Mouse (Mus musculus) cortical plate, adult 2 months (tissue): ENCODE measurements around the gene Gm17387. TPM values are rescaled to one million over a fixed set of nuclear protein-coding genes. Genes with fewer than 3 reads are reported as not detected.

Experiments used
- H3K27ac ChIP-seq: fragments of 200-500 bp; 2 replicates; pipeline ENCODE4 v1.5.1; 2012; ENCODE audit warnings: low read length, control low read depth, inconsistent platforms; ENCODE audit not compliant: insufficient read depth
- H3K4me1 ChIP-seq: fragments of 200-500 bp; 2 replicates; pipeline ENCODE4 v1.6.1; 2011; ENCODE audit warnings: low read length; ENCODE audit not compliant: control insufficient read depth, insufficient read depth
- H3K4me3 ChIP-seq: fragments of 200-500 bp; 2 replicates; pipeline ENCODE4 v1.5.1; 2011; ENCODE audit warnings: mild to moderate bottlenecking, low read length, control low read depth; ENCODE audit not compliant: insufficient read depth
- CTCF ChIP-seq: fragments of 200-500 bp; IDR thresholded peaks from 2 replicates; pipeline ENCODE4 v1.5.1; 2011; ENCODE audit warnings: mild to moderate bottlenecking, control low read depth, low read length; ENCODE audit not compliant: insufficient read depth; ENCODE audit errors: extremely low read depth
- POLR2A ChIP-seq: fragments of 200-500 bp; IDR thresholded peaks from 2 replicates; pipeline ENCODE4 v1.6.1; 2011; ENCODE audit warnings: mild to moderate bottlenecking, low read length, control low read depth; ENCODE audit not compliant: insufficient read depth; ENCODE audit errors: extremely low read depth
- polyA plus RNA-seq: library from polyadenylated mRNA; depleted of rRNA; stranded (reverse); fragments of >200 nt; gene quantifications from 2 replicates; pipeline ENCODE4 v1.2.3, GENCODE M21; 2012

Gene Gm17387
- polyA plus RNA-seq, 1 experiment = not detected

DNA sequence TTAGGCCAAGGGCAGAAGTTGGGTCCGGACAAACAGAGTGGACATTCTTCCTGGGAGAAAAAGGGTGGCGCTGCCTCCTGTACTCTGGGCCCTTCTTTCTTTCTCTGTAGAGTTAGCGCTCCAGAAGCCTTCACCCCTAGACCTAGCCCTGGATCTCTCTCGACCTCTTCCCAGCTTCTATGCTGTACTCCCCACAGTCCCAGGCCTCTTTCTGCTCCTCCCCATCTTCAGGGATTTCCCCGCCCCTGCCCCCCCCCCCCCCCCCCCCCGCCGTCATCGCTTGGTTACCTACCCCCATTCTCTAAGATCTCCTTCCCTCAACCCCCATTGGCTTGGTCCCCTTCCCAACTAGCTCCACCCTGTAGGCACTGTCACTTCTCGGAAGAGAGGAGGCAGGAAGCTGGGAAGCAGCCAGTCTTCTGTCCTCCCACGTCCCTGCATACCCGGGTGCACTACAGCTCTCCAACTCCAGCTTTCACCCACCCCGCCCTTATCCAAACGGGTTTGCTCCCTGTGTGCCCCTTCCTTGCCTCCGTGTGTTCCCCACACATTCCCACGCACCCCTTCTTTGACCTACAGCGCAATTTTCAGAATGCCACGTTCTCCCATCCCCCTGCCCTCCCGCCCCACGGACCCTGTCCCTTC, 18.8 kb downstream of the Gm17387 start:
- no peak for TF ChIP-seq CTCF
- TF ChIP-seq POLR2A = peak; percentile 30; the same call in 1 of the 2 replicates
- H3K4me1 ChIP-seq = peaks cover 5% of the 10 kb centered on the region
- peak overlapping the region; percentile 6; the same call in 1 of the 2 replicates for H3K4me3 ChIP-seq
- H3K27ac ChIP-seq = peak overlapping the region; percentile 24; the same call in 1 of the 2 replicates

DNA sequence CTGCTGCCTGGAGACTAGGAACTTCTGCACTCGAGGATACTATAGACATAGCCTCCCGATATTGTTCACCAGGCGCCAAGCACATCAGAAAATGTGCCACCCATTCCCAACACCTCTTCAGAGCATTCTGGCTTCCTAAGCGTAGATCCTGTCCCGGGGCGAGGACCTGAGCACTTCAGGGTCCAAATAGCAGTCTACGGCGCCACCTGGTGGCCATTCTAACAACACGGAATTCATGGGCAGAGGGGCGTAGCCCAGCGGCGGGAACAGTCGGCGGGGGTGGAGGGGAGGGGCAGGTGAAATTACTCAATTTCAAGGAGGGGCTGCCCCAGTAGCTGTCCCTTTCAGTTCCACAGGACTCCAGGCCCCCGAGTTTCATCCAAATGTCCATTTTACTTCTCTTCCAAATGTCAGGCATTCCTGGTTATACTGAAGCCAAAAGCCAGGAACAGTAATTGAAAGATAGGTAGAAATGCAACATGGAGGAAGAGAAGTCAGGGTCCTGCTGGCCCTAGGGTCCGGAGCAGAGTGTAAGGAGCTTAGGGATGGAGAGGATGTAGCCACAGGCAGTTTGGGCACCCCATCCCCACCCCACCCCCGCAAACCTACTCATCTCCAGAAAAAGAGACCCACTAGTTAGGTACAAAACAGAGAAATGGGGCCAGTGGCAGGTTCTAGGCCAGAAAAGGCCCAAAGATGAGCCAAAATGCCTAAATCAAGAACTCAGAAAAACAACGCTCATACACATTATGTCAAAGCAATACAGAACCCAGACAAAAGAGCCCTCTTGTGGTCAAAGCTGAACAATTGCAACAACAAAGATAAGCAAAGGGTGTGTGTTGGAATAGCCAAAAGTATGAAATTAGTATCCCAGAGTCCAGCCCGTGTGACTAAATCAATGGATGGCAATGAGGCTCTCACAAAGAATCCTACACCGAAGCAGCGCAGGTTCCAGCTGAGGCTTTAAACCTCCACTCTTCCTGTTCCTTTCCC, 19.6 kb downstream of the Gm17387 start:
- H3K27ac ChIP-seq = no peak overlapping the region
- peak overlapping the region; percentile 6; the same call in 1 of the 2 replicates for H3K4me3 ChIP-seq
- H3K4me1 ChIP-seq = peaks cover 5% of the 10 kb centered on the region
- TF ChIP-seq CTCF (peak; percentile 79), POLR2A (no peak)

DNA sequence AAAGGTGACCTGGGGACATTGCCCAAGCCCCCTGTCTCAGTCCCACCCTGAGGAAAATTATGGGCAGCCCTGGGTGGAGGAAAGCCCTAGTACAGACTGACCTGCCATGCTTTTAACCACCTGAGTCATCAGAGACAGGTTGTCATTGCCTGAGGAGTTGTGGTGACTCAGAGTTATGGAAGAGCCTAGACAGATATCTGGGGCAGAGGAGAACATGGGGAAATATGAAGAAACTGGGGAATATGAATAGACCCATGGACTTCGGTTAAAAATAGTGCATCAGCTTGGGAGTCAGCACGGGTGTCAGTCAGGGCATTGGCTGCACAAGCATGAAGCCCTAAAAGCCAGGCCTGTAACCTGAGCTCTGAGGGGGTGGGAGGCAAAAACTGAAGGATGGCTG, 20.4 kb downstream of the Gm17387 start:
- no peak for TF ChIP-seq POLR2A
- Histone ChIP-seq H3K4me1 (peaks cover 5% of the 10 kb centered on the region), H3K27ac (no peak overlapping the region), H3K4me3 (no peak overlapping the region)

DNA sequence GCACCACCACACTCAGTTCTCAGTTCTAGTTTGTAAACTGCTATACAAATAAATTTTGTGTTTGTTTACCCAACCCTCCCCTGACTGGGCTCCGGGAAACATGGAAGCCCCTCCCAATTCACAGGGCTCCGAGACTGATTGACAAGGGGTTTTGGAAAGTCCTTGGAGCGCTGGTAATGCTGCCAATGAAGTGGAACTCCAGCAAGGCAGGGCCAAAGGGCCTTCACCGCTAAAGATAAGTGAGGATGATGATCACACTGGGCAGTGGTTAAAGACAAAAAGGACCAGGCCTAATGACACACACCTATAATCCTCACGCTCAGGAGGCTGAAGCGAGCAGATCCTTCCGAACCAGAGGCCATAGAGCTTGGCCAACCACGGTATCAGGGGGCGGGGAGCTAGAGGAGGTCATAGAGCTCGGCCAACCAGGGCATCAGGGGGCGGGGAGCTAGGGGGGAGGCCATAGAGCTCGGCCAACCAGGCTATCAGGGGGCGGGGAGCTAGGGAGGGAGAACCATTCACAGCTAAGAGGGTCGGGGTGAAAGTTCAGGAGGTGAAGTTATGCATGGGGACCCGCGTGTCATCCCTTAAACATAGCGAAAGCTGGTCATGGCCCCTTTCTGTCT, 22.2 kb downstream of the Gm17387 start:
- no peak overlapping the region for H3K27ac ChIP-seq
- no peak for TF ChIP-seq CTCF
- no peak for TF ChIP-seq POLR2A
- H3K4me3 ChIP-seq = no peak overlapping the region
- peaks cover 5% of the 10 kb centered on the region for H3K4me1 ChIP-seq

DNA sequence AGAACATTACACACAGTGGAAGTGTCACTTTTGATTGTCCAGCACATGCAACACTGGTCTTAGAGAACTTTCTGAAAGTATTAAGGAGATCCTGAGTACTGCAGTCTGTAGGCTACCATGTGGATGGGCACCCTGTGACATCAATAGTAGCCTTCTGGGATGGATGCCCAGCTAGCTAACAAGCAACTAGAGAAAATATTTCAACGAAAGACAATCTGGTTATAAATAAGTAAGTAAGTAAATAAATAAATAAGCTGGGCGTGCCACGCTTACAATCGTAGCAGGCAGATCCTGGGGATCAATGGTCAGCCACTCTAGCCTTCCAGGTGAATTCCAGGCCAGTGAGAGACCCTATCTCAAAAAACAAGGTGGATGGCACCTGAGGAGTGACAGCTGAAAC, 23.1 kb downstream of the Gm17387 start:
- TF ChIP-seq CTCF = no peak
- no peak for TF ChIP-seq POLR2A
- Histone ChIP-seq H3K27ac (no peak overlapping the region), H3K4me3 (no peak overlapping the region), H3K4me1 (peaks cover 5% of the 10 kb centered on the region)

DNA sequence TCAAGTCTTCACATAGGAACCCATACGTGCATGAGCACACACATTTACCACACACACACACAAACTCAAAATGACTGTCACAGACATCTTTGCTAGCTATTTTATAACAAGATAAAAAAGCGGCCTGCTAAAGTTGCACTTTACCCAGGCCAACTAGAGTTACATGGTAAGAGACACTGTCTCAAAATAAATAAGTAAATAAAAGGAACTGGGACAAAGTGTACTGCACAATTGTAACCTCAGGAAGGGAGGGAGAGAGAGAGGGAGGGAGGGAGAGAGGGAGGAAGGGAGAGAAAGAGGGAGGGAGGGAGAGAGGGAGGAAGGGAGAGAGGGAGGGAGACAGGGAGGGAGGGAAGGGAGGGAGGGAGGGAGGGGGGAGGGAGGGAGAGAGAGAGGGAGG, 23.5 kb downstream of the Gm17387 start:
- no peak for TF ChIP-seq POLR2A
- Histone ChIP-seq H3K4me3 (no peak overlapping the region), H3K27ac (no peak overlapping the region), H3K4me1 (peaks cover 4% of the 10 kb centered on the region)

DNA sequence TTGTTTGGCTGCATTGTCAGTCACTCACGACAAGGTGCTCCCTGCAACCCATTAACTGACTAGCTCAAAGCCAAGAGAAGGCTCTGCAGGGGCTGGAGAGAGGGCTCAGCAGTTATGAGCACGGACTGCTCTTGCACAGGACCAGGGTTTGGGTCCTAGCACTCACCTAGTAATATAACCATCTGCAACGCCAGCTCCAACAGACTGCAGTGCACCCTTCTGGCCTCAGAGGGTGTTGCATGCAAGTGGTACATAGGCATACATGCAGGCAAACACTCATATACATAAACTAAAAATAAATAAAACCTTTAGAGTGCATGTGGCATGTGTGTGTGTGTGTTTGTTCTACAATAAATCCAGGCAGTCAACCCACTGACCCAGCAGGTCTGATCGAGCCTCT, 26.9 kb downstream of the Gm17387 start:
- Histone ChIP-seq H3K4me1 (no peaks in the 10 kb centered on the region), H3K27ac (no peak overlapping the region), H3K4me3 (no peak overlapping the region)
- TF ChIP-seq CTCF (no peak), POLR2A (no peak)

DNA sequence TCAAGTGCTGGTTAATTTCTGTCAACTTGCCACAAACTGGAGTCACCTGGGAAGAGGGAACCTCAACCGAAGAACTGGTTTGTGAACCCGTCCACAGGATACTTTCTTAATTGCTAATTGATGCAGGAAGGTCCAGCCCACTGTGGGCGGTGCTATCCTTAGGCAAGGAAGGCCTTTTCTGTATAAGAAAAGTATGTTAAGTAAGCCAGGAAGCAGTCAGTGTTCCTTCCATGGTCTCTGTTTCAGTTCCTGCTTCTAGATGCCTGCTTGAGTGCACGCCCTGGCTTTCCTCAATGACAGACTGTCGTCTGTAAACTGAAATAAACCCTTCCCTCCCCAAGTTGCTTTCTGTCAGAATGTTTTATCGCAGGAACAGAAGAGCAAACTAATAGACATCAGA, 28.0 kb downstream of the Gm17387 start:
- TF ChIP-seq POLR2A = no peak
- TF ChIP-seq CTCF = no peak
- H3K27ac ChIP-seq = no peak overlapping the region
- peaks cover 2% of the 10 kb centered on the region; the same call in 1 of the 2 replicates for H3K4me1 ChIP-seq
- H3K4me3 ChIP-seq = no peak overlapping the region

DNA sequence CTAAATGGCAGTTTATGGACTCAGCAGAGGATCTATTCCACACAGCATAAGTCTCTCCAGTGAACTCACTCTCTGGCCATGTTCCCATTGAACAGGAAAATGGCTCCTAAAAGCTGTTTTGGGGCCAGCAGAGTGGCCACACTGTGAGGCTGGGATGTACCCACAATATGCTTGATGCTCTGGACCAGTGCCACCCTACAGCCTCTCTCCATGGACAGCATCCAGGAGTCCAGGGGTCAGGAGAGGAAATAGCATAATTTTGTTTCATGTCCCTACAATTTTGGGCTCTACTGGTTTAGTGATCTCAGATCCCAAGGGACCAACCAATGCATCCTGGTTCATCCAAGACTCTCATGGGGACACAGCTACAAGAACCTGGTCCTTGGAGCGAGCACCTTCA, 28.6 kb downstream of the Gm17387 start:
- Histone ChIP-seq H3K27ac (no peak overlapping the region), H3K4me1 (peaks cover 3% of the 10 kb centered on the region; the same call in 1 of the 2 replicates), H3K4me3 (no peak overlapping the region)
- TF ChIP-seq POLR2A = no peak
- TF ChIP-seq CTCF = no peak
